Mouse (Mus musculus): ENCODE results near the gene Gbp6.

- TF ChIP-seq CTCF (IDR thresholded peaks at IDR 0.05; ENCODE audit: borderline replicate concordance, insufficient read depth, low read length) (no peak), POLR2A (IDR thresholded peaks at IDR 0.05; ENCODE audit: low read depth, low read length) (no peak)
Measured at GRCm38 (mm10) chr5:105252491-105252890, 41.0 kb downstream of the Gbp6 start.

Measured in embryonic fibroblast, embryonic 13.5 days (primary cell).